Mouse (Mus musculus): ENCODE measurements at regions not wholly inside any gene's neighbourhood (a gene's known extent, or its start where the extent isn't known, plus 50 kb on each side); places are given as distances from the start of the nearest gene placed in this dataset.
"Not testable (repeated sequence)": the region's sequence is repeated elsewhere in the genome, so short reads cannot be mapped to it uniquely, and the experiment has no call there.

- not testable (repeated sequence) for TF ChIP-seq CTCF (IDR thresholded peaks at IDR 0.05 in 2 of 3, conservative IDR thresholded peaks at IDR 0.05 in 1 of 3; ENCODE audit: control insufficient read depth in 1 of 3, insufficient read depth in 1 of 3, low read depth in 2 of 3, low read length in 3 of 3, poor library complexity in 1 of 3, severe bottlenecking in 1 of 3); USF1 (IDR thresholded peaks at IDR 0.05; ENCODE audit: low read depth, low read length); TAL1 (IDR thresholded peaks at IDR 0.05; ENCODE audit: low read length); SIN3A (IDR thresholded peaks at IDR 0.05; ENCODE audit: low read length); TCF12 (IDR thresholded peaks at IDR 0.05; ENCODE audit: low read depth, low read length); CHD1 (IDR thresholded peaks at IDR 0.05; ENCODE audit: low read depth, low read length); E2F4 (IDR thresholded peaks at IDR 0.05; ENCODE audit: borderline replicate concordance, low read depth, low read length); TBP (IDR thresholded peaks at IDR 0.05; ENCODE audit: low read depth, low read length); EP300 (IDR thresholded peaks at IDR 0.05; ENCODE audit: low read depth in 1 of 2, low read length in 2 of 2)
Measured at GRCm38 (mm10) chr12:114757948-114758347, 1214.2 kb downstream of the Adam6a start.
